Mouse (Mus musculus): Measurements from ENCODE around the gene Mtrf1. TPM values are rescaled to one million over a fixed set of nuclear protein-coding genes. Genes with fewer than 3 reads are reported as not detected.
"Not testable (repeated sequence)": the region's sequence is repeated elsewhere in the genome, so short reads cannot be mapped to it uniquely, and the experiment has no call there.

Gene Mtrf1
- polyA plus RNA-seq, 1 experiment from 2014 or later = 12.6 TPM

DNA sequence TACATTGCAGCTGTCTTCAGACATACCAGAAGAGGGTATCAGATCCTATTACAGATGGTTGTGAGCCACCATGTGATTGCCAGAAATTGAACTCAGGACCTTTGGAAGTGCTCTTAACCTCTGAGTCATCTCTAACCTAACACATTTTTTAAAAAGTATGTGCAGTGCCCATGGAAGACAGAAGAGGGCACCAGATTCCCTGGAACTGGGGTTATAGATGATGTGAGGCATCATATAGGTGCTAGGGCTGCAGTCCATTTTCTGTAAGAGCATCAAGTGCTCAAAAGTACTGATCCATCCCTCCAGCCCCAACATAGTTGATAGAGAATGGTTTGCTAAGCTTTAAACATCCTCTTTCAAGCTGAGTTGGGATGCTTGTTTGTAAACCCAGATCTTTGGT is 3.0 kb upstream of the Mtrf1 start:
- no peak overlapping the region for H3K4me3 ChIP-seq (ENCODE audit: low read length)
- no peaks in the 10 kb centered on the region for H3K27me3 ChIP-seq (replicated peaks; ENCODE audit: control insufficient read depth, insufficient read depth, low read length)
- H3K9ac ChIP-seq (ENCODE audit: low read depth, low read length) = no peak overlapping the region
- H3K9me3 ChIP-seq (ENCODE audit: control insufficient read depth, low read length) = no peaks in the 10 kb centered on the region
- H3K27ac ChIP-seq (ENCODE audit: low read depth, low read length) = no peak overlapping the region
- no peak overlapping the region for H3K4me2 ChIP-seq (ENCODE audit: low read length)
- no peak for ATAC-seq
- peaks cover 9% of the 10 kb centered on the region for H3K4me1 ChIP-seq (ENCODE audit: control insufficient read depth, insufficient read depth, low read depth, low read length)
- no peaks in the 10 kb centered on the region for H3K36me3 ChIP-seq (ENCODE audit: control insufficient read depth, insufficient read depth, low read length)

DNA sequence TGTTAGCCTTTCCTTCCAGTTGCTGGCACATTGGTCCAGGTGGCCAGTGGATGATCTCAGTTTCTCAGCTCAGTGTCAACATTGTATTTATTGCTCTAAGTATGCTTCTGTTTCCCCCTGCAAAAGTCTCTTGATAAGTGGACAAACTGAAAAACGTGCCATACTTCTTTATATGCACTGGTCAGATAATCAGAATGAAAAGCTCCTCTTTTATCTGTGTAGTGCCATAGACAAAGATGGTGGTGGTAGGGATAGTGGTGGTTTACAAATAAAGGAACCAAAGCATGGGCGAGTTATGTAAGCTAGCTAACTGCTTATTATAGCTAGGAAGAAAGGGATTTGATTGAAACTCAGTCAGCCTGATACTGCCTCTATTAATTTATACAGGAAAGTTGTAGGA is 10.1 kb downstream of the Mtrf1 start:
- H3K4me2 ChIP-seq (ENCODE audit: low read length) = no peak overlapping the region
- no peak overlapping the region for H3K4me3 ChIP-seq (ENCODE audit: low read length)
- no peak for ATAC-seq
- H3K4me1 ChIP-seq (ENCODE audit: control insufficient read depth, insufficient read depth, low read depth, low read length) = no peaks in the 10 kb centered on the region
- 82% methylated on average over 2 of the region's 2 CpGs for whole genome bisulfite sequencing
- no peak overlapping the region for H3K27ac ChIP-seq (ENCODE audit: low read depth, low read length)
- H3K9me3 ChIP-seq (ENCODE audit: control insufficient read depth, low read length) = no peaks in the 10 kb centered on the region
- no peaks in the 10 kb centered on the region for H3K27me3 ChIP-seq (replicated peaks; ENCODE audit: control insufficient read depth, insufficient read depth, low read length)
- peaks cover 12% of the 10 kb centered on the region for H3K36me3 ChIP-seq (ENCODE audit: control insufficient read depth, insufficient read depth, low read length)
- no peak overlapping the region for H3K9ac ChIP-seq (ENCODE audit: low read depth, low read length)

DNA sequence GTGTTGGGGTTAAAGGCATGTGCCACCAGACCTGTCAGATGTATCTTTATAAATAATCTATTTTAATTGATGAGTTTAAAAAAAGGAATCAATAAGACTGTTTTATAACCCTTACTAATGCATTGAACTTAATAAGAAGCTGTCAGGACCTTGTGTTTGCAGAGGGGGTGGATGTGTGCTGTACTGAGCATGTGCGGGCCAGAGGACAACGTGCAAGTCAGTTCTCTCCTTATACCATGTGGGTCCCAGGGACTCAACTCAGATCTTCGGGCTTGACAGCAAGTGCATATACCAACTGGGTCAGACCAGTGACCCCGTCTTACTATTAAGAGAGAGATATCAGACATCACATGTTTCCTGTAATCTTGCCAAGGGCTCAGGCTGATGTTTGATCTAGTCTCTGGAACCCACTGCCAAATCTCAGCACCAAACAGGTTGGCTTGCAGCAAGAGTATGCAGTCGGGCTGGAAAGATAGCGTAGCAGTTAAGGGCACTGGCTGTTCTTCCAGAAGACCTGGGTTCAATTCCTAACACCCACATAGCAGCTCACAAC is 11.8 kb downstream of the Mtrf1 start:
- no peaks in the 10 kb centered on the region for H3K9me3 ChIP-seq (ENCODE audit: control insufficient read depth, low read length)
- H3K36me3 ChIP-seq (ENCODE audit: control insufficient read depth, insufficient read depth, low read length) = peaks cover 10% of the 10 kb centered on the region; the same call in 1 of the 2 replicates
- H3K4me1 ChIP-seq (ENCODE audit: control insufficient read depth, insufficient read depth, low read depth, low read length) = no peaks in the 10 kb centered on the region
- H3K9ac ChIP-seq (ENCODE audit: low read depth, low read length) = no peak overlapping the region
- H3K27ac ChIP-seq (ENCODE audit: low read depth, low read length) = no peak overlapping the region
- 94% methylated on average over 6 of the region's 6 CpGs for WGBS
- no peak for ATAC-seq
- H3K4me2 ChIP-seq (ENCODE audit: low read length) = no peak overlapping the region
- no peak overlapping the region for H3K4me3 ChIP-seq (ENCODE audit: low read length)
- H3K27me3 ChIP-seq (replicated peaks; ENCODE audit: control insufficient read depth, insufficient read depth, low read length) = no peaks in the 10 kb centered on the region

DNA sequence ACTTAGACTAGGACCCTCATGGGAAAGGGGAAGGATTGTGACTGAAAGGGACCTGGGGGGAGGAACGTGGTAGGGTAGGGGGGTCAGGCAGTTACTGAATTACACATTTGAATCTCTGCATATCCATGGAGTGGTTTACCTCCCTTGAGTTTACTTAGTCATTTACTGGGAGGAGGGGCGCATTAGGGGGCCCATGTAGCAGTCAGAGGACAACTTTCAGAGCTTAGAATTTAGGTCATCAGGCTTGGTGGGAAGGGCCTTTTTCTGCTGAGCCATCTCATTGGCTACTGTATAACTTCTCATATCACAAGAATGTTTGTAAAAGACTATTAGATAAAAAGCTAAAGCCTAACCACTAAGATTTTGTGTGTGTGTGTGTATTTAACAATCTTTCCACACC is 13.1 kb downstream of the Mtrf1 start:
- H3K9me3 ChIP-seq (ENCODE audit: control insufficient read depth, low read length) = no peaks in the 10 kb centered on the region
- H3K27ac ChIP-seq (ENCODE audit: low read depth, low read length) = no peak overlapping the region
- ATAC-seq = no peak
- no peak overlapping the region for H3K4me3 ChIP-seq (ENCODE audit: low read length)
- H3K36me3 ChIP-seq (ENCODE audit: control insufficient read depth, insufficient read depth, low read length) = peaks cover 10% of the 10 kb centered on the region; the same call in 1 of the 2 replicates
- H3K9ac ChIP-seq (ENCODE audit: low read depth, low read length) = no peak overlapping the region
- no peak overlapping the region for H3K4me2 ChIP-seq (ENCODE audit: low read length)
- no peaks in the 10 kb centered on the region for H3K27me3 ChIP-seq (replicated peaks; ENCODE audit: control insufficient read depth, insufficient read depth, low read length)
- H3K4me1 ChIP-seq (ENCODE audit: control insufficient read depth, insufficient read depth, low read depth, low read length) = no peaks in the 10 kb centered on the region
- 84% methylated on average over 2 of the region's 2 CpGs for WGBS

DNA sequence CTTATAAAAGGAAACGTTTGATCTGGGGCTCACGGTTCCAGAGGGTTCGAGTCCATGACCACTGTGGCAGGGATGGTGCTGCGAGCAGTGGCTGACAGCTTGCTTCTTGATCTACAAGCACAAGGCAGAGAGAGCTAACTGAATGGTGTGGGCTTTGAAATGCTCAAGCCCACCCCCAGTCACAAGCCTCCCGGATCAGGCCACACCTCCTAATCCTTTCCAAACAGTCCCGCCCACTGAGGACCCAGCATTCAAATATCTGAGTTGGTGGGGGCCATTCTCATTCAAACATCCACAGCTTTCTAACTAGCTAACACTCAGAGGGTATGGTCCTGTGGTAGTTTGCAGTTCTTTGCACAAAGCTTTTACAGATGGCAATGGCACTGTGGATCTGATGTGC is 15.5 kb downstream of the Mtrf1 start:
- Histone ChIP-seq H3K9me3 (ENCODE audit: control insufficient read depth, low read length) (no peaks in the 10 kb centered on the region), H3K4me2 (ENCODE audit: low read length) (no peak overlapping the region), H3K27me3 (replicated peaks; ENCODE audit: control insufficient read depth, insufficient read depth, low read length) (no peaks in the 10 kb centered on the region), H3K27ac (ENCODE audit: low read depth, low read length) (no peak overlapping the region), H3K4me1 (ENCODE audit: control insufficient read depth, insufficient read depth, low read depth, low read length) (no peaks in the 10 kb centered on the region), H3K36me3 (ENCODE audit: control insufficient read depth, insufficient read depth, low read length) (peaks cover 6% of the 10 kb centered on the region; the same call in 1 of the 2 replicates), H3K4me3 (ENCODE audit: low read length) (no peak overlapping the region), H3K9ac (ENCODE audit: low read depth, low read length) (no peak overlapping the region)
- WGBS = 83% methylated on average over 6 of the region's 6 CpGs
- ATAC-seq = no peak

DNA sequence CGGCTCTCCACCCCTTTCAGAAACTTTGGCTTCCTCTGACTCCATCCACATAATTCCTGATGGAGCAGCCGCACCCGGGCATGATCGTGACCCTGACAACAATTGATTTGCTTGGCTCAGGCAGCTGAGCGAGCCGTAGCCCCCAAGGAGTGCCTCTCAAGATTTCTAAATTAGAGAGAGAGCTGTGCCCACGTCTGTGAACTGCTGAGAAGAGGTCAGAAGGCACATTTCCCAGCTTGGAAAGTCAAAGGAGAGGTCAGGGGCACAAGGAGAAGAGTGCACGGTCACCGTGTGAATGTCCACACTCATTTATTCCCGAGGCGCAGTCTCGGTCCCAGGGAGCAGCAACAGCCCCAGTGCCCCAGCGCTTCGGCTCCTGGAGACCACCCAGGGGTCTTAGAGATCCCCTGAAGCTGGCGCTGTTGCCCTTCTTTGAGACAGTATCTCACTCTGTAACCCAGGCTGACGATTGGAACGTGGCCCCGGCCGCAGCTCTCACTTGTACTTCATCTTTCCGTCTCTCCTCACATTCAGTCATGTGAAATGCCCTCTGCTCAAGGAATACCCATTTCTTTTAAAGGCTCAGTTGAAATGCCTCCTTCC is 22.6 kb downstream of the Mtrf1 start:
- ATAC-seq = peak; percentile 50; the same call in 1 of the 2 replicates
- H3K9me3 ChIP-seq (ENCODE audit: control insufficient read depth, low read length) = no peaks in the 10 kb centered on the region
- no peak overlapping the region for H3K9ac ChIP-seq (ENCODE audit: low read depth, low read length)
- WGBS = 28% methylated on average over 20 of the region's 20 CpGs
- H3K4me1 ChIP-seq (ENCODE audit: control insufficient read depth, insufficient read depth, low read depth, low read length) = no peaks in the 10 kb centered on the region
- no peak overlapping the region for H3K27ac ChIP-seq (ENCODE audit: low read depth, low read length)
- H3K4me3 ChIP-seq (ENCODE audit: low read length) = no peak overlapping the region
- H3K36me3 ChIP-seq (ENCODE audit: control insufficient read depth, insufficient read depth, low read length) = peaks cover 2% of the 10 kb centered on the region; the same call in 1 of the 2 replicates
- peak overlapping the region; percentile 12; the same call in 1 of the 2 replicates for H3K4me2 ChIP-seq (ENCODE audit: low read length)
- H3K27me3 ChIP-seq (replicated peaks; ENCODE audit: control insufficient read depth, insufficient read depth, low read length) = no peaks in the 10 kb centered on the region

DNA sequence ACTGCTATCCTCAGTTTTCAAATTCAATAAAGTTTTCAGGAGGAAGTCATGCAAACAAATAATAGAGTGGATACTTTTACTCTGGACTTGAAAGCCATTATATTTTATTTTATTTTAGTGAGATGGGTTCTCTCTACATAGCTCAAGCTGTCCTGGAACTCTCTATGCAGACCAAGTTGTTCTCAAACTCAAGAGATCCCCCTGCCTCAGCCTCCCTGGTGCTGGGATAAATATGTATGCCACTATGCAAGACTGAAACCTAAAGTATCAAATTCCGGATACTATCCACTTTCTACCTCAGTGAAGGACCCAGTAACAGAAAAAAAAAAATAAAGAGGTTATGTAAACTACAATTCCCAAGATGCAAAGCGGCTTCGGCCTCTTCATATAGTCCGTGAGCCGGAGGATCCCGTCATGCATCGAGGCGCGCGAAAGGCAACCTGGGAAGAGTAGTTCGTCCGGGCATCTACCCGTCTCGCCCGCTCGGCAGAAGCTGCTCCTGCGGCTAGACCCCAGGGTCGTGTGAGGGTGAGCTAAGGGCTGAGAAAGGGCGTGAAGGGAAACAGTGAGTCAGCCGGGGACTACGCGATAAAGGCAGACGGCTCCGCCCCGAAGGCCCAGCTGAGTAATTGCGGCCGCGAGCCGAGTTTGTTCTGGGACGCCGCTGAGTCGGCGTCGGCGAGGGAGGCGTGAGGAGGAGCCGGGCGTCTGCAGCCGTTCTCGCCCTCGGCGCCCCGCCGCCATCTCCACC is 28.6 kb downstream of the Mtrf1 start, which contains the start of gene Kbtbd7:
Gene Kbtbd7, plus strand, starts transcription at position 533 of the 751 bp plus-strand sequence.
- H3K27me3 ChIP-seq (replicated peaks; ENCODE audit: control insufficient read depth, insufficient read depth, low read length) = no peaks in the 10 kb centered on the region
- H3K9me3 ChIP-seq (ENCODE audit: control insufficient read depth, low read length) = peaks cover 4% of the 10 kb centered on the region; the same call in 1 of the 2 replicates
- under 1% methylated on average over 20 of the region's 44 CpGs for WGBS
- H3K4me2 ChIP-seq (ENCODE audit: low read length) = peak within 1 kb of the TSS; percentile 58
- ATAC-seq = peak; percentile 99
- peak within 1 kb of the TSS; percentile 90 for H3K27ac ChIP-seq (ENCODE audit: low read depth, low read length)
- peaks cover 8% of the 10 kb centered on the region; the same call in 1 of the 2 replicates for H3K36me3 ChIP-seq (ENCODE audit: control insufficient read depth, insufficient read depth, low read length)
- H3K9ac ChIP-seq (ENCODE audit: low read depth, low read length) = peak within 1 kb of the TSS; percentile 81
- peak within 1 kb of the TSS; percentile 65 for H3K4me3 ChIP-seq (ENCODE audit: low read length)
- H3K4me1 ChIP-seq (ENCODE audit: control insufficient read depth, insufficient read depth, low read depth, low read length) = no peaks in the 10 kb centered on the region

DNA sequence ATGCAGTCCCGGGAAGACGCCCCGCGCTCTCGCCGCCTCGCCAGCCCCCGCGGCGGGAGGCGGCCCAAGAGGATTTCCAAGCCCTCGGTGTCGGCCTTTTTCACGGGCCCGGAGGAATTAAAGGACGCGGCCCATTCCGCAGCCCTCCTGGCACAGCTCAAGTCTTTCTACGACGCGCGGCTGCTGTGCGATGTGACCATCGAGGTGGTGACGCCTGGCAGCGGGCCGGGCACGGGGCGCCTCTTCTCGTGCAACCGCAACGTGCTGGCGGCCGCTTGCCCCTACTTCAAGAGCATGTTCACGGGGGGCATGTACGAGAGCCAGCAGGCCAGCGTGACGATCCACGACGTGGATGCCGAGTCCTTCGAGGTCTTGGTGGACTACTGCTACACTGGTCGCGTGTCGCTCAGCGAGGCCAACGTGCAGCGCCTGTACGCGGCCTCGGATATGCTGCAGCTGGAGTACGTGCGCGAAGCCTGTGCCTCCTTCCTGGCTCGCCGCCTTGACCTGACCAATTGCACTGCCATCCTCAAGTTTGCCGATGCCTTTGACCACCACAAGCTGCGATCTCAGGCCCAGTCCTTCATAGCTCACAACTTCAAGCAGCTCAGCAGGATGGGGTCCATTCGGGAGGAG is 29.3 kb downstream of the Mtrf1 start:
- 57% methylated on average over 5 of the region's 59 CpGs for WGBS
- H3K4me3 ChIP-seq (ENCODE audit: low read length) = peak overlapping the region; percentile 65

DNA sequence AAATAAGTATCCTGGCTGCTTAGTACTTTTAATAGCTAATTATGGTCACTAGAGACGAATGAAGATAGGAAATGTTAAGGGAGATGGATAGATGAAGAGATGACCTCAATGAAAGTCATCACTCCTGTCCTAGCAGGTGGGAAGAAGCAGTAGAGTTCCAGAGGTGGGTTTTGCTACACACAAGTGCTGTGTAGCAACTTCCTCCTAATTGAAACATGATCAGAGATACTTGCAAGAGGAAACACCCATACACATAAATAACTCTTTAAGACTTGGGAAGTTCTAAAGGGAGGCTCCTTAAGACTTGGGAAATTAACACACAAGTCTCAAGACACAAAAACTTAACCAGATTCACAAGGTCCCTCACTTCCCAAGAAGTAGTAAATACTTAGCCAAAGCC is 36.5 kb downstream of the Mtrf1 start:
- no peak overlapping the region for H3K4me2 ChIP-seq (ENCODE audit: low read length)
- no peak overlapping the region for H3K4me3 ChIP-seq (ENCODE audit: low read length)
- no peak overlapping the region for H3K27ac ChIP-seq (ENCODE audit: low read depth, low read length)
- no peaks in the 10 kb centered on the region for H3K4me1 ChIP-seq (ENCODE audit: control insufficient read depth, insufficient read depth, low read depth, low read length)
- H3K36me3 ChIP-seq (ENCODE audit: control insufficient read depth, insufficient read depth, low read length) = no peaks in the 10 kb centered on the region
- H3K9me3 ChIP-seq (ENCODE audit: control insufficient read depth, low read length) = peaks cover 3% of the 10 kb centered on the region; the same call in 1 of the 2 replicates
- H3K9ac ChIP-seq (ENCODE audit: low read depth, low read length) = no peak overlapping the region
- 83% methylated on average over 1 of the region's 1 CpGs for WGBS
- no peaks in the 10 kb centered on the region for H3K27me3 ChIP-seq (replicated peaks; ENCODE audit: control insufficient read depth, insufficient read depth, low read length)
- no peak for ATAC-seq

More for the DNA sequence above, 29.3 kb downstream of the Mtrf1 start:
- peak overlapping the region; percentile 58 for H3K4me2 ChIP-seq (ENCODE audit: low read length)
- H3K9me3 ChIP-seq (ENCODE audit: control insufficient read depth, low read length); H3K36me3 ChIP-seq (ENCODE audit: control insufficient read depth, insufficient read depth, low read length); H3K27me3 ChIP-seq (replicated peaks; ENCODE audit: control insufficient read depth, insufficient read depth, low read length); H3K4me1 ChIP-seq (ENCODE audit: control insufficient read depth, insufficient read depth, low read depth, low read length): not testable (repeated sequence)
- ATAC-seq = peak; percentile 60
- H3K27ac ChIP-seq (ENCODE audit: low read depth, low read length) = peak overlapping the region; percentile 90
- peak overlapping the region; percentile 81 for H3K9ac ChIP-seq (ENCODE audit: low read depth, low read length)

Measured in hindbrain, embryonic 16.5 days (tissue).